Mouse (Mus musculus): ENCODE measurements around the gene Grhpr.
"Not testable (repeated sequence)": the region's sequence is repeated elsewhere in the genome, so short reads cannot be mapped to it uniquely, and the experiment has no call there.

The Grhpr gene

GRCm38 (mm10) chr4:45015615-45016014 lies 34.4 kb downstream of the Grhpr start:
- no peak for DNase-seq (ENCODE audit: low spot score)

- DNase-seq (ENCODE audit: low spot score), result peak; percentile 90
Observed at GRCm38 (mm10) chr4:45018452-45018980, 37.3 kb downstream of the Grhpr start, which contains the start of gene Polr1e. Gene Polr1e, plus strand, starts transcription at chr4:45018583.

GRCm38 (mm10) chr4:45019009-45019408 lies 37.8 kb downstream of the Grhpr start:
- DNase-seq (ENCODE audit: low spot score), result no peak

- DNase-seq (ENCODE audit: low spot score), result no peak
Observed at GRCm38 (mm10) chr4:45026459-45026858, 45.3 kb downstream of the Grhpr start.

- no peak for DNase-seq (ENCODE audit: low spot score)
Observed at GRCm38 (mm10) chr4:45032586-45032985, 51.4 kb downstream of the Grhpr start.

GRCm38 (mm10) chr4:45034693-45035628 lies 53.8 kb downstream of the Grhpr start:
- DNase-seq (ENCODE audit: low spot score), result peak; percentile 31

- DNase-seq (ENCODE audit: low spot score), result no peak
Observed at GRCm38 (mm10) chr4:45036048-45036447, 54.9 kb downstream of the Grhpr start.

- no peak for DNase-seq (ENCODE audit: low spot score)
Observed at GRCm38 (mm10) chr4:45036571-45036970, 55.4 kb downstream of the Grhpr start.

GRCm38 (mm10) chr4:45037455-45038410 lies 56.5 kb downstream of the Grhpr start:
- DNase-seq (ENCODE audit: low spot score), result no peak

GRCm38 (mm10) chr4:45038879-45039278 lies 57.7 kb downstream of the Grhpr start:
- not testable (repeated sequence) for DNase-seq (ENCODE audit: low spot score)

- not testable (repeated sequence) for DNase-seq (ENCODE audit: low spot score)
Observed at GRCm38 (mm10) chr4:45039546-45039945, 58.4 kb downstream of the Grhpr start.
